Mouse (Mus musculus) megakaryocyte, embryonic 14.5 days (primary cell): ENCODE results near the gene Polg.

ENCODE experiments used
- FLI1 ChIP-seq: IDR thresholded peaks from 2 replicates; pipeline ENCODE4 v1.6.1; 2012; ENCODE audit warnings: low read length, inconsistent platforms, mixed read lengths
- GATA1 ChIP-seq: IDR thresholded peaks from 3 replicates; pipeline ENCODE4 v1.6.1; 2012; ENCODE audit warnings: mixed read lengths, low read length, inconsistent platforms, borderline replicate concordance

DNA sequence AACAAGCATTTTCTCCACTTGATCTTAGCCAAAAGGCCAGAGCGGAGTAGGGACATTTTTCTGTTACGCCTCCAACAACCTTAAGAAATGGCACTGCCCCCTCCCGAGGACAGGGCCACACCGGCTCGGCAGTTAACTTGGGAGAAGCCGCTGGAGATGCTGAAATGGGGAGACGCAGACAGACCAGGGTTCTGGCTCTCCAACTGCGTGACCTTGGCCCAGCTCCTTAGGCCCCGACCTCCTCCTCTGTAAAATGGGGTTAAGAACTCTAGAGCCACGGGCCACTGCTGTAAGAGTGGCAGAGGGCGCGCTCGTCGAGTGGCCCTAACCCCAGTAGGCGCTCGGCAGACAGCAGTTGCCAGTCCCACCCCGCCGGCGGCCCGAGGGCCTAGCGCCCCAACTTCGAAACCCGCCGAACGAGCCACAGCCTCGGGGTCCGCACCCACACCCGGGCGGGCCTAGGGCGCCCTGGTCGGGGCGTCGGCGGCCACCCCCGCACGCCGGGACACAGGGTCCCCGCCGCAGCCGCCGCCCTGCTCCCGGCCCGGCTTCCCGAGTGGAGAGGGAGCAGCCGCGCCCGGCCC, 609 bp downstream of the Polg start:
- TF ChIP-seq GATA1: no peak
- TF ChIP-seq FLI1: no peak
